Mouse (Mus musculus): ENCODE measurements around the gene Gm17689.

Gene Gm17689

GRCm38 (mm10) chr9:36582535-36582934 is at the start of gene Gm17689:
Gene Gm17689, minus strand, starts transcription at chr9:36582635.
- DNase-seq (ENCODE audit: low spot score): no peak

DNA sequence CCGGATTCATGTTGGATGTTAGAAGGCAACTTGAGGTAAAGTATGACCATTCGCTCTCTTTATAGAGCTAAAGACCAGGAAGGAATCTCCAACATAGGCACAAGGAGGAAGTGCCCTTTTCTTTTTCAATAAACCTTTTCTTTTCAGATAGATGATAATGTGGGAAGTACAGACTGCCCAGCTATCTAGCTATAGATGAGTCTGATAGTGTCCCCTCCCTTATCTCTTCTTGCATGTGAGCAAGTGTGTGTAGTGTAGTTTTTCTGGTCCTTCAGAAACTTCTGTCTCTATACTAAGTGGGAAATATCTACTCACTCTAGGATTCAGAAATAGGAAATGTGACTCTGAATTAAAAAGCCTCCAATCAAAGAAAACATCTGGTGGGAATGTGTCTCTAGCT is 40.6 kb downstream of the Gm17689 start, which contains the start of gene Gm5615:
Gene Gm5615, minus strand, starts transcription at position 101 of the 400 bp plus-strand sequence.
- DNase-seq (ENCODE audit: low spot score): no peak
